26 mouse cellular contexts compared by ENCODE assay signal in genomic region chr7:65678050-65678449, GRCm38 (mm10). TPM values are rescaled to one million over a fixed set of nuclear protein-coding genes. Genes with fewer than 3 reads are reported as not detected.
DNase-seq lines count a peak whose midpoint lies in the region; ATAC-seq and TF ChIP-seq lines count a peak whose summit lies in the region.
"Had no signal": no experiment of that assay in that cellular context is flagged by ENCODE, and none has a peak within 500 bp of the region (broad histone marks: within the 10 kb centered on the region; RNA-seq: fewer than 3 reads in every experiment).

No protein-coding gene starts in this region.

- peaks cover 10% of the 10 kb centered on the region for H3K4me1 ChIP-seq in kidney, embryonic 16.5 days (ENCODE audit: insufficient read depth, low read length)
- H3K4me1 ChIP-seq in ES-E14 (ENCODE audit: control insufficient read depth in 2 of 2, insufficient read depth in 2 of 2, low read length in 2 of 2, poor library complexity in 1 of 2), result peaks cover 1 to 5% of the 10 kb centered on the region in 2 experiments; a peak in 1 of 4 replicates
- H3K4me1 ChIP-seq: embryonic facial prominence, embryonic 13.5 days; forebrain, embryonic 12.5 days; heart, embryonic 15.5 days; neural tube, embryonic 15.5 days had no signal

- no peaks in the 10 kb centered on the region for H3K9me3 ChIP-seq in kidney, embryonic 16.5 days (ENCODE audit: low read length)
- H3K9me3 ChIP-seq in ES-E14 (ENCODE audit: control insufficient read depth, insufficient read depth, low read depth, low read length), result no peaks in the 10 kb centered on the region
- H3K9me3 ChIP-seq: embryonic facial prominence, embryonic 13.5 days; forebrain, embryonic 12.5 days; heart, embryonic 15.5 days; limb, embryonic 10.5 days; neural tube, embryonic 15.5 days had no signal

- intact Hi-C loops in left cerebral cortex, postnatal 36 days (cut with DNase I), result no loop called here

- no peak overlapping the region for H3K4me3 ChIP-seq in kidney, embryonic 16.5 days (ENCODE audit: low read length)
- 0 out of 4 replicates have a peak overlapping the region, but pooled peaks of 1 of the 2 experiments have one; percentile 13 for H3K4me3 ChIP-seq in ES-E14 (ENCODE audit: insufficient read depth in 1 of 2, low read depth in 1 of 2, low read length in 2 of 2, poor library complexity in 1 of 2, severe bottlenecking in 1 of 2)
- H3K4me3 ChIP-seq: embryonic facial prominence, embryonic 13.5 days; erythroblast, embryonic 14.5 days; forebrain, embryonic 12.5 days; heart, embryonic 15.5 days; limb, embryonic 10.5 days; neural tube, embryonic 15.5 days had no signal

- peak; percentile 13 to 37 for DNase-seq in kidney, postnatal 25 days
- peak; percentile 17 for DNase-seq in ES-E14 (ENCODE audit: low read depth, low spot score)
- DNase-seq in brain, embryonic 14.5 days (ENCODE audit: low read depth), result peak; percentile 12
- DNase-seq in retina, postnatal 1 day, result peak; percentile 28
- DNase-seq in left cerebral cortex, postnatal 36 days (ENCODE audit: low spot score in 2 of 2), result no peak
- DNase-seq in gastrocnemius, adult 18-20 months (ENCODE audit: low spot score), result no peak
- DNase-seq: adrenal gland, postnatal 36 days; cerebellum, adult 18-20 months; cerebellum, postnatal 25 days; embryo, embryonic 11 days; gastrocnemius, postnatal 36 days; heart, postnatal 4 days; kidney, postnatal 14 days; liver; liver, postnatal 0 days had no signal

- 54% methylated on average over 10 of the region's 10 CpGs for WGBS in kidney, embryonic 16.5 days

- no peaks in the 10 kb centered on the region for H3K36me3 ChIP-seq in kidney, embryonic 16.5 days (ENCODE audit: insufficient read depth, low read length)
- peaks cover 2% of the 10 kb centered on the region; the same call in 1 of the 2 replicates for H3K36me3 ChIP-seq in ES-E14 (ENCODE audit: control insufficient read depth, insufficient read depth, low read length, poor library complexity, severe bottlenecking)
- H3K36me3 ChIP-seq: limb, embryonic 10.5 days had no signal

- no peak for ATAC-seq in kidney, embryonic 16.5 days (ENCODE audit: low FRiP score, low TSS enrichment)
- ATAC-seq: inflammation-experienced regulatory T-cells, adult 6 months; liver, postnatal 0 days; lung, postnatal 0 days had no signal

- TF ChIP-seq CTCF in brain, embryonic 14.5 days (IDR thresholded peaks at IDR 0.05; ENCODE audit: borderline replicate concordance, extremely low read depth, insufficient read depth, insufficient read length), result no peak

- H3K4me2 ChIP-seq in kidney, embryonic 16.5 days (replicated peaks; ENCODE audit: low read depth, low read length), result no peak overlapping the region
- H3K4me2 ChIP-seq: embryonic facial prominence, embryonic 13.5 days; forebrain, embryonic 12.5 days; heart, embryonic 15.5 days; hindbrain, embryonic 14.5 days; neural tube, embryonic 15.5 days had no signal

- H3K27me3 ChIP-seq in kidney, embryonic 16.5 days (ENCODE audit: insufficient read depth, low read length), result no peaks in the 10 kb centered on the region
- H3K27me3 ChIP-seq: embryonic facial prominence, embryonic 13.5 days; forebrain, embryonic 12.5 days; heart, embryonic 15.5 days; neural tube, embryonic 15.5 days had no signal

- in situ Hi-C loops in ES-E14 (cut with MboI; ENCODE audit: low sequenced_read_pairs in 2 of 2, unreplicated experiment in 2 of 2), result no loop called here

- TF ChIP-seq POLR2A in brain, embryonic 14.5 days (IDR thresholded peaks at IDR 0.05; ENCODE audit: borderline replicate concordance, extremely low read depth, insufficient read depth, insufficient read length, poor library complexity, severe bottlenecking), result no peak

- H3K27ac ChIP-seq in kidney, embryonic 16.5 days (ENCODE audit: low read length), result no peak overlapping the region
- no peak overlapping the region for H3K27ac ChIP-seq in ES-E14 (ENCODE audit: insufficient read depth, low read depth, low read length, poor library complexity, severe bottlenecking)
- H3K27ac ChIP-seq: embryonic facial prominence, embryonic 13.5 days; forebrain, embryonic 12.5 days; heart, embryonic 15.5 days; hindbrain, embryonic 14.5 days; limb, embryonic 10.5 days; macrophage; neural tube, embryonic 15.5 days had no signal

- no peak overlapping the region for H3K9ac ChIP-seq in kidney, embryonic 16.5 days (replicated peaks; ENCODE audit: low read length)
- H3K9ac ChIP-seq in ES-E14 (ENCODE audit: insufficient read depth, low read depth, low read length, poor library complexity, severe bottlenecking), result no peak overlapping the region
- H3K9ac ChIP-seq: embryonic facial prominence, embryonic 13.5 days; forebrain, embryonic 12.5 days; heart, embryonic 15.5 days; hindbrain, embryonic 14.5 days; liver, postnatal 0 days; neural tube, embryonic 15.5 days had no signal

TF ChIP-seq in ES-E14, 5 proteins besides CTCF, POLR2A, EP300 and RAD21:
- TF ChIP-seq ZNF384 (IDR thresholded peaks at IDR 0.05; ENCODE audit: low read depth, low read length) (no peak), CHD2 (IDR thresholded peaks at IDR 0.05; ENCODE audit: low read depth, low read length) (no peak), MAFK (IDR thresholded peaks at IDR 0.05; ENCODE audit: insufficient read depth, low read depth, low read length) (no peak), ZC3H11A (IDR thresholded peaks at IDR 0.05; ENCODE audit: borderline replicate concordance, low read depth, low read length) (no peak), HCFC1 (IDR thresholded peaks at IDR 0.05; ENCODE audit: borderline replicate concordance, insufficient read depth, low read length) (no peak)

RNA-seq across cellular contexts. Expression of gene Tm2d3, which starts 12.9 kb away (rescaled TPM):
- polyA plus RNA-seq in kidney, embryonic 16.5 days (2015; fragmentation: Nextera tagmentation; extraction: Ambion mirVana), result 103 and 107 TPM in 2 replicates
- 77.2 and 135 TPM in 2 replicates for total RNA-seq in ES-E14 (2012; rRNA removed)
- polyA plus RNA-seq in brain, embryonic 14.5 days (2012; rRNA removed), result 104 and 170 TPM in 2 replicates
- 10 to 100 TPM; 48.7 to 54.2 TPM for total RNA-seq in left cerebral cortex, postnatal 36 days (2021)
- 10 to 100 TPM in 1 of 2 experiments, 1 to 10 TPM in 1; 9.7 to 13.5 TPM for total RNA-seq in gastrocnemius, adult 18-20 months (2021)

RNA-seq across cellular contexts. Expression of gene Tarsl2, which starts 33.4 kb away (rescaled TPM):
- polyA plus RNA-seq in kidney, embryonic 16.5 days (2015; fragmentation: Nextera tagmentation; extraction: Ambion mirVana), result 9.8 and 11.0 TPM in 2 replicates
- total RNA-seq in ES-E14 (2012; rRNA removed), result 3.0 and 3.2 TPM in 2 replicates
- polyA plus RNA-seq in brain, embryonic 14.5 days (2012; rRNA removed), result 9.6 and 12.2 TPM in 2 replicates
- total RNA-seq in left cerebral cortex, postnatal 36 days (2021), result 10 to 100 TPM; 40.0 to 43.8 TPM
- total RNA-seq in gastrocnemius, adult 18-20 months (2021), result 10 to 100 TPM; 60.7 to 62.2 TPM

Comparison
In these comparisons a context has a peak if more than half of its experiments do, and no peak if none do; other contexts are left out.
1. DNase-seq: peak in kidney, postnatal 25 days (2 of 2), ES-E14 (single experiment), brain, embryonic 14.5 days (single experiment) and retina, postnatal 1 day (single experiment); none in left cerebral cortex, postnatal 36 days (0 of 2) and gastrocnemius, adult 18-20 months (single experiment).